Mouse (Mus musculus): Measurements from ENCODE around the gene B3galnt1.

GRCm38 (mm10) chr3:69548704-69549455 lies 49.9 kb downstream of the B3galnt1 start:
- TF ChIP-seq CTCF (IDR thresholded peaks at IDR 0.05) (no peak), EP300 (IDR thresholded peaks at IDR 0.05; ENCODE audit: insufficient read depth, low read depth, low read length) (no peak), POLR2A (IDR thresholded peaks at IDR 0.05; ENCODE audit: insufficient read depth, low read depth, low read length) (no peak)

All from heart, adult 2 months (tissue).